Comparison of ENCODE assay signal across 8 mouse cellular contexts in genomic region chr10:120473218-120473617, GRCm38 (mm10). TPM values are rescaled to one million over a fixed set of nuclear protein-coding genes. Genes with fewer than 3 reads are reported as not detected.
DNase-seq lines count a peak whose midpoint lies in the region; ATAC-seq and TF ChIP-seq lines count a peak whose summit lies in the region.

No protein-coding gene starts in this region.

- H3K4me3 ChIP-seq in kidney, postnatal 0 days (replicated peaks; ENCODE audit: low read depth, low read length), result no peak overlapping the region; the same call in 1 of the 2 replicates
- H3K4me3 ChIP-seq in forebrain, embryonic 14.5 days (ENCODE audit: low read depth, low read length), result 0 out of 2 replicates have a peak overlapping the region, but pooled peaks have one; percentile 2
- no peak overlapping the region for H3K4me3 ChIP-seq in midbrain, embryonic 14.5 days (replicated peaks; ENCODE audit: low read depth, low read length)

- no peaks in the 10 kb centered on the region for H3K9me3 ChIP-seq in kidney, postnatal 0 days (replicated peaks; ENCODE audit: low read length)
- no peaks in the 10 kb centered on the region for H3K9me3 ChIP-seq in forebrain, embryonic 14.5 days (replicated peaks; ENCODE audit: control insufficient read depth, low read length)
- H3K9me3 ChIP-seq in midbrain, embryonic 14.5 days (ENCODE audit: control insufficient read depth, low read length), result no peaks in the 10 kb centered on the region

- no peak for TF ChIP-seq CTCF in kidney, postnatal 0 days (IDR thresholded peaks at IDR 0.05; ENCODE audit: low read depth)

- DNase-seq in adrenal gland, postnatal 14 days, result peak; percentile 9
- DNase-seq in adrenal gland, adult 8-10 months, result no peak
- peak; percentile 35 for DNase-seq in kidney, postnatal 0 days (ENCODE audit: low spot score)
- DNase-seq in kidney, adult 9 months, result no peak
- DNase-seq in forebrain, embryonic 14.5 days (ENCODE audit: low spot score), result no peak
- DNase-seq in midbrain, embryonic 14.5 days, result peak; percentile 11
- no peak for DNase-seq in urinary bladder, postnatal 14 days (ENCODE audit: low spot score)

- no peak overlapping the region for H3K27ac ChIP-seq in kidney, postnatal 0 days
- no peak overlapping the region for H3K27ac ChIP-seq in forebrain, embryonic 14.5 days (ENCODE audit: low read depth, low read length)
- no peak overlapping the region for H3K27ac ChIP-seq in midbrain, embryonic 14.5 days (replicated peaks; ENCODE audit: low read depth, low read length)

- H3K36me3 ChIP-seq in kidney, postnatal 0 days (ENCODE audit: insufficient read depth, low read length), result peaks cover 3% of the 10 kb centered on the region; the same call in 1 of the 2 replicates
- 0 out of 2 replicates have a peak, but pooled peaks cover 4% of the 10 kb centered on the region for H3K36me3 ChIP-seq in forebrain, embryonic 14.5 days (ENCODE audit: control insufficient read depth, insufficient read depth, low read length)
- H3K36me3 ChIP-seq in midbrain, embryonic 14.5 days (ENCODE audit: control insufficient read depth, insufficient read depth, low read length), result no peaks in the 10 kb centered on the region

- WGBS in kidney, postnatal 0 days, result 22% methylated on average over 4 of the region's 4 CpGs
- WGBS in forebrain, embryonic 14.5 days, result 9% methylated on average over 4 of the region's 4 CpGs
- WGBS in midbrain, embryonic 14.5 days, result 39% methylated on average over 4 of the region's 4 CpGs

- H3K27me3 ChIP-seq in kidney, postnatal 0 days (ENCODE audit: insufficient read depth, low read length), result no peaks in the 10 kb centered on the region
- no peaks in the 10 kb centered on the region for H3K27me3 ChIP-seq in forebrain, embryonic 14.5 days (replicated peaks; ENCODE audit: control insufficient read depth, insufficient read depth, low read length)
- H3K27me3 ChIP-seq in midbrain, embryonic 14.5 days (ENCODE audit: control insufficient read depth, insufficient read depth, low read length), result peaks cover 17% of the 10 kb centered on the region; the same call in 1 of the 2 replicates

- no peak overlapping the region for H3K9ac ChIP-seq in kidney, postnatal 0 days (ENCODE audit: low read depth, low read length)
- H3K9ac ChIP-seq in forebrain, embryonic 14.5 days (ENCODE audit: low read length), result no peak overlapping the region
- no peak overlapping the region for H3K9ac ChIP-seq in midbrain, embryonic 14.5 days (replicated peaks; ENCODE audit: low read length)

- H3K4me2 ChIP-seq in kidney, postnatal 0 days (ENCODE audit: low read length), result peak overlapping the region; percentile 99
- H3K4me2 ChIP-seq in forebrain, embryonic 14.5 days (ENCODE audit: low read length), result peak overlapping the region; percentile 94
- H3K4me2 ChIP-seq in midbrain, embryonic 14.5 days (ENCODE audit: low read length), result no peak overlapping the region

- H3K4me1 ChIP-seq in kidney, postnatal 0 days (replicated peaks; ENCODE audit: insufficient read depth, low read length), result no peaks in the 10 kb centered on the region; the same call in none of the 2 replicates
- H3K4me1 ChIP-seq in forebrain, embryonic 14.5 days (ENCODE audit: control insufficient read depth, insufficient read depth, low read length), result peaks cover 16% of the 10 kb centered on the region
- H3K4me1 ChIP-seq in midbrain, embryonic 14.5 days (ENCODE audit: control insufficient read depth, insufficient read depth, low read length), result peaks cover 30% of the 10 kb centered on the region

- no peak for ATAC-seq in kidney, postnatal 0 days (replicated peaks; ENCODE audit: low FRiP score, low read depth)
- ATAC-seq in forebrain, embryonic 14.5 days, result no peak
- ATAC-seq in midbrain, embryonic 14.5 days (ENCODE audit: low FRiP score, low TSS enrichment), result no peak
- no peak for ATAC-seq in cerebellum, adult (ENCODE audit: insufficient number of reproducible peaks, low FRiP score, low TSS enrichment)

RNA-seq across cellular contexts. Expression of gene Hmga2, which starts 3.1 kb away (rescaled TPM):
- 6.5 and 6.9 TPM in 2 replicates for total RNA-seq in adrenal gland, postnatal 14 days (2021)
- total RNA-seq in adrenal gland, adult 8-10 months (2022), result 1 to 10 TPM; 3.9 to 4.7 (median 4.3) TPM
- polyA plus RNA-seq in kidney, postnatal 0 days (2015; fragmentation: Nextera tagmentation; extraction: Ambion mirVana), result 7.8 and 8.1 TPM in 2 replicates
- 1.5 and 2.6 TPM in 2 replicates for polyA plus RNA-seq in forebrain, embryonic 14.5 days (2014; fragmentation: Nextera tagmentation; extraction: Ambion mirVana)
- 2.4 and 2.6 TPM in 2 replicates for polyA plus RNA-seq in midbrain, embryonic 14.5 days (2014; fragmentation: Nextera tagmentation; extraction: Ambion mirVana)

Comparison
In these comparisons a context has a peak if more than half of its experiments do, and no peak if none do; other contexts are left out.
1. DNase-seq: peak in adrenal gland, postnatal 14 days (single experiment), kidney, postnatal 0 days (single experiment) and midbrain, embryonic 14.5 days (single experiment); none in adrenal gland, adult 8-10 months (single experiment), kidney, adult 9 months (single experiment), forebrain, embryonic 14.5 days (single experiment) and urinary bladder, postnatal 14 days (single experiment).